Mouse (Mus musculus): Measurements from ENCODE around the gene Gm49383. TPM values are rescaled to one million over a fixed set of nuclear protein-coding genes. Genes with fewer than 3 reads are reported as not detected.
"Not testable (repeated sequence)": the region's sequence is repeated elsewhere in the genome, so short reads cannot be mapped to it uniquely, and the experiment has no call there.

Gm49383 gene
- total RNA-seq, 4 experiments from 2014 or later = 5.1 to 8.0 (median 5.8) TPM

DNA sequence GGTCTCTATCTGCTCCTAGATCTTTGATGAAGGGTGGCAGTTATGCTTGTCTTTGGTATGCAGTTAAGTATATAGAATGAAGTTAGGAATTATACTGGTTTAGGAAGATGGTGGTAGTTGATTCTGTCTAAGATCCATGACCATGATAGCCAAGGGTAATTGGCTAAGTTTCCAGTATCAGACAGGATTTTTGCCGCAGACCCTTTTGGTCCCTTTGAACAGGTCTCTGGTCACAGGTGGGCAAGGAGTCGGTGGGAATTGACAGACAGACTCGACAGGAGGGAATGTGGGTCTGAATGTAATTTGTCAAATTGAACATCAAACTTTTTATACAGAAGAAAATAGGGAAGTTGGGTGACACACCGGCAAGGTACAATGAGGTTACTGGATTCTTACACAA lies 33.3 kb downstream of the Gm49383 start:
- DNase-seq = not testable (repeated sequence)

DNA sequence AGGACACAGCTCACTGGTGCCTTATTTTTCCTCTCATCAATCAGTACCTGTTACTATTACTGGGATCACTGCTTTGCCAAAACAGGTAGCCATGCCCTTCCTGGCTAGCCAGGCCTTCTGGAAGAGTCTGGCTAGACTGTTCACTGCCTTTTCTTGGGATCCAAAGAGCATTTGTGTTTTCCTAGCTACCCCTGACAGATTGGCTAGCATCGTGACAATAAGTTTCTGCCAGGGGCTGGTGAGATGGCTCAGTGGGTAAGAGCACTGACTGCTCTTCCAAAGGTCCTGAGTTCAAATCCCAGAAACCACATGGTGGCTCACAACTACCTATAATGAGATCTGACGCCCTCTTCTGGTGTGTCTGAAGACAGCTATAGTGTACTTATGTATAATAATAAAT lies 36.2 kb downstream of the Gm49383 start:
- DNase-seq = not testable (repeated sequence)

DNA sequence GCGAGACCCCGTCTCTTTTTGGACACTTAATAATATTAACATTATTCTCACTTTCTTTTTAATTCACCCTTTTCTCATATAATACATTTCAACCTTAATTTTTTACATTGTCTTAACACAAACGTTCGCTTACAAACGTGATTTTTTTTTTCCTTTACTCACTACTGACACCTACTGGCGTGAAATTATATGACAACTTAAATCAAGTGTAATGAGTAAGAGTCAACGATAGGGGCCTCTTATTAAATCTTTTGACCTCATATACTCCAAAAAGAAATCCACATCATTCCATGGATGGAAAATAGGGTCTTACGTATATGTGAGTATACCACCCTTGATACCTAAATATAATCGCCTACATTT lies 37.3 kb downstream of the Gm49383 start:
- DNase-seq = no peak

DNA sequence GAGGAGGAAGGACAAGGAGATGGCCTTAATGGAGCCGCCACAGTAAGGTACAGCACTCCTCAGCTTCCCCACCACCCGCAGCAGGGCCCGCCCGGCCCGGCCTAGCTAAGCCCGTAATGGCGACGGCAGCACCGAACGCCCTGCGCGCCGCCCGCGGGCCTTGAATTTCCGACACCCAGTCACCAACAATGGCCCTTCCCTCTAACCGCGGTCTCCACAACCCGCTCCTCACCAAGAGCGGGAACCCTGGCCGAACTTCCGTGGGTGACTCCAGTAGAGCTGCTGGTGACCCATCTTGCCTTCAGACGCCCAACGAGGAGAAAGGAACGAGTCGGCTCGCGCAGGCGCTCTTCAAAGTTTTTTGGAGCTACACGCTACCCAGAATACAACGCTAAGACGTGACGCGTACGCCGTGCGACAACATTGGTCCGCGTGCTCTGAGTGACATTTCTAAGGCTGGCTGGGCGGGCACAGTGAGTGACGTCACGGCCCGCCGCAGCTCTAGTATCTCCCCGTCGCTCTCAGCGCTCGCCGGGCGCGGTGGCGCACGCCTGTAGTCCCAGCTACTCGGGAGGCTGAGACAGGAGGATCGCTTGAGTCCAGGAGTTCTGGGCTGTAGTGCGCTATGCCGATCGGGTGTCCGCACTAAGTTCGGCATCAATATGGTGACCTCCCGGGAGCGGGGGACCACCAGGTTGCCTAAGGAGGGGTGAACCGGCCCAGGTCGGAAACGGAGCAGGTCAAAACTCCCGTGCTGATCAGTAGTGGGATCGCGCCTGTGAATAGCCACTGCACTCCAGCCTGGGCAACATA lies 37.9 kb downstream of the Gm49383 start, which contains the start of gene Rps29:
Gene Rps29 (minus strand): TSS at position 422 of the 813 bp plus-strand sequence.
- DNase-seq = peak; percentile 98

DNA sequence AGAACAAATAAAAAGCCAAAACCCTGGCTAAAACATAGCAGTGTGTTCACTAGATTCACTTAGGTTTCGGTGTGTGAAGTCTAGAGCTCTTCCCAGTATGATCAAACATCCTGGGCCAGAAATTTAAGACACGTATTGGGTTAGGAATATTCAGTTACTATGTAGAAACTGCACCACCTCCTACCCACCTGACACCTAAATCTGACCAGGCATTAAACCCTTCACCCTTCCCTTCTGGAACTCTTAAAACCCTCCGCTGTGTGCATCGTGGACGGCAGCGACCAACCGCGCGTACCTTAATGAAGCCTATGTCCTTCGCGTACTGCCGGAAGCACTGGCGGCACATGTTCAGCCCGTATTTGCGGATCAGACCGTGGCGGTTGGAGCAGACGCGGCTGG lies 38.5 kb downstream of the Gm49383 start:
- DNase-seq = no peak

DNA sequence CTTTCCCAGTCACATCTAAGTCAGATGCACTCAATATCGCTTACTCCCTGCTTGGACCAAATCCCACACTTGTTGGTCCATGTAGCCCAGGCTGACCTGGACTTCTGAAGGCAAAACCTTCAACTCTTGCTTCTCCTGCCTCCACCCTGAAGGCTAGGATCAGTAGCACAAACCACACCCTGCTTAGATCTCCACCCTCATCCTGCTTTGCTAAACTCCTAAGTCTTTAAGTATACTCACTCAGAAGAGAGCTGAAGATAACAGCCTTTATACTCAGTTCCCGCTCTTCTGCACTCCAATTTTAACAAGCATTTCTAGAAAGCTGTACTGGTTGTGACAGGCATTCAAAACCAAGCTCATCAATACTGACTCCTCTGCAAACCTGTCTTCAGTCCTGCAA lies 39.8 kb downstream of the Gm49383 start:
- no peak for DNase-seq

DNA sequence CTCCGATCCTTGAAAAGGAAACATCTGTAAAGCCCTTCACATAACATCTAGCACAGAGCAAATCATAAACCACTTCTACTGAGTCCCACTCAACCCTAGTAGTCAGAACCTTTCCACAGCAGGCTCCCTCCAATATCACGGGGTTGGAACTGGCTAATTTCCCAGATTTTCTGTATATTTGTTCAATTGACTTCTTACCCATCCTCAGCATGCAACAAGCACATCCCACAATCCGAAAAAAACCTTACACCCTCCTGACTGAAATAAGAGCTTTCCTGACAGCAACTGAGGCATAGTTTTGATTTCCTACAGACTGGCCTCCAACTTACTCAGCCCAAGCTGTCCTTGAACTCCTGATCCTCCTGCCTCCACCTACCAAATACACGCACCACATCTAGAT lies 40.5 kb downstream of the Gm49383 start:
- no peak for DNase-seq

DNA sequence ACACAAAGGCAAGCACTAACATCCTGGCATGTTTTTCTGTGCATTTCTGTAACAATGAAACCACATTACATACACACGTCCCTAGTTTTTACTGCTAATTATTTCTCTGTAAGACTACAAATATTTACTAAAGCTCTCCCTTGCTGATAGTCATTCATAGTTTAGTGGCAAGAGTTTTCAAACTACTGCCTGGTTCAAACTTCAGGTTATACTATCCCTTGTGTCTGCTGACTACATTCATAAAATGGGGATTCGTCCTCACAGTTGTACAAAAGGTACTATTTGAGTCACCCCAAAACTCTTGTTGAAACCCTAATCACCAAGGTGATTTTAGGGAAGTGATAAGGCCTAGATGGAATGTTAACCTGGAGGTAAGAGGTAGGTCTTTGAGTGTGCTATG lies 41.0 kb downstream of the Gm49383 start:
- no peak for DNase-seq

DNA sequence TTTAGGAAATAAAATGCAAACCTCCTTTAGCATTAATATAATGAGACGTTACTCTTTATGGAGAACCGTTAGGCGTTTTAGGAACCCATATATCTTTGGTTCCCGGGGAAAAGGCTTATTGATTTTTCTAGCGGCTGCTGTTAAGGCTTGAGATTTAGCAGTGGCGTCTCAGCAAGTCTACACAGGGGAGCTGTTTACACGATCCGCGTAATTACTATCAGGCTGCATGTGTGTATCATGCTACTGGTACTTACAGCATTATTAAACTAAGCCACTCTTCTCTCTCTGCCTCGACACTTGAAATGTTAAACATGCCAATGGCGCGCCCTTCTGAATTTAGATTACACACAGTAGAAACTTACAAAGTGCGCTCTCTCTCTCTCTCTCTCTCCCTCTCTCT lies 46.9 kb downstream of the Gm49383 start:
- DNase-seq = no peak

DNA sequence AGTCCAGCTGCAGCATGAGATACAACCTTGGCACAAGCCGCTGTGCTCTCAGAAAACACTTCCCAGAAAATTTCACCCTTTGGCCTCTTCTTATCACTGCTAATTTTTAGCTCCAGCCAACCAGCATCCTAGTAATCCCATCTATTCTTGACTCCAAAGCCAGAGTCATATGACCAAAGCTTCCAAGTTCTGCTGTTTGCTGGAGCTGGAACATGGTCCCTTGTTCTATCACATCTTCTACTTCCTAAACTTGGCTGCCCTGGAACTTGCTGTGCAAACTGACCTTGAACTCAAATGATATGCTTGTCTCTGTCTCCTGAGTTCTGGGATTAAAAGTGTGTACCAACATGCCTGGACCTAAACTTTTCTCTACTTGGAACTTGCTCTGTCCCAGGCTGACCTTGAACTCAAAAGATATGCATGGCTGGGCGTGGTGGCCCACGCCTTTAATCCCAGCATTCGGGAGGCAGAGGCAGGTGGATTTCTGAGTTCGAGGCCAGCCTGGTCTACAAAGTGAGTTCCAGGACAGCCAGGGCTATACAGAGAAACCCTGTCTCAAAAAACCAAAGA lies 49.7 kb downstream of the Gm49383 start:
- no peak for DNase-seq

DNA sequence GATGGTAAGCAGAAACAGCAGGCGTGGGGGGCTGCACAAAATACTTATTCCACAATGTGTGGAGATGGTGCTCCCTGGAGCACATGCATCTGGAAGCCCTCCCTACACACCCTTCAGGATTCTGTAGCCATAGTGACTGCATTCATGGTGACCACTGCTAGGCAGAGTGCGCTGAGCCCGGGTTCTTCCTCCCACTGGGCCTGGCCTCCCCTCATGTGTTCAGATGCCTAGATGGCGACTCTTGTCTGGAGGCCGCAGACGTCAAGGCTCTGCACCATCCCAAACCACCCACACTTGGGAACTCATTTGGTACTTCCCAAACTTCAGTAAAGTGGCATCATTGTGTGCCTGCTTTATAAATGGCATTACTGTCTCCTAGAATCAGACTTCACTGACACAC lies 53.4 kb downstream of the Gm49383 start:
- no peak for DNase-seq

DNA sequence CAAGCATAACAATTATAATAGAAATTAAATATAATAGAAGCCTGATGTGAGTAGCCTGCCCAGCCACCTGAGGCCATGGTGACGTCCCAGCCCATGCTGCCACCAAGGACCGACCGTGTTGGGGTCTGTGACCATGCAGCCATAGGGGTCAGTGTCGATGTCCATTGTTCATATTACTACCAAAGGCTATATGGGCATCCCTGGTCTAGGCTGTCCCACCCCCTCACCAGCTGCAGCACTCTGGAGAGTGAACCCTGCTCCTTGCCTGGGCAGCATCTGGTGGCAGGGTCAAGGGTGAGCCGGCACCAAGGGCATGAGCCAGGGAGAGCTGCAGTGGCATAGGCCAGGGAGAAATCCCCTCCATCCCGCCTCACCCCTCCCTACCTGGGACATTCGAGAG lies 57.1 kb downstream of the Gm49383 start:
- no peak for DNase-seq

DNA sequence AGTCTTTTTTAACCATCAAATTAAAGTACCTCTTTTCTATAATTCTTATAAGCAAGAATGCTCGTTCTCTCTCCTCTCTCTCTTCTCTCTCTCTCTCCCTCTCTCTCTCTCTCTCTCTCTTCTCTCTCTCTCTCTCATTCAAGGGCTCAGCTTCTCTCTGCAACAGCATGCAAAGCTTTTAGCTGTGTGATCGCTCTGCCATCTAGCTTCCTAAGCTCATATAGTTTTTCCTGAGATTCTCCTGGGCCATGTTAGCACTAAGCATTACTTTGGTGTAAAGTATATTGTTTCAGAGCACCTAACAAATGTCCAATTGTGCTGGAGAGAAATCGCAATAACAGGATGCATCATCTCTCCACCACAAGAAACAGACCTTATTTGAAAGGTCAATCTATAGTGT lies 57.7 kb downstream of the Gm49383 start:
- DNase-seq = no peak

Small RNA genes lying within 50 kb of the gene (microRNA-seq; reads per million reads assigned to microRNA genes)
- gene Gm47287 (0 reads per million in 2 experiments), gene Gm47295 (0.70 to 1.5 reads per million in 2 experiments)

Other genes starting within 250 kb of the Gm49383 start
- gene Rps29, start 37.9 kb downstream of the Gm49383 start, total RNA-seq (2022) = 1,000 to 10,000 TPM; 1,288 to 1,496 (median 1,367) TPM
- not detected for gene Lrr1, start 28.3 kb downstream of the Gm49383 start, total RNA-seq (2022)
- gene Rpl36al, start 13.0 kb downstream of the Gm49383 start, total RNA-seq (2022) = 100 to 1,000 TPM; 457 to 680 (median 548) TPM
- gene Mgat2, start 12.9 kb downstream of the Gm49383 start, total RNA-seq (2022) = 10 to 100 TPM; 59.8 to 89.4 (median 61.3) TPM
- 1 to 10 TPM in 3 of 4 experiments, under 1 TPM in 1; 0.94 to 2.2 (median 1.5) TPM for gene Dnaaf2, start 1.3 kb upstream of the Gm49383 start, total RNA-seq (2022)
- gene Gm49384, start 7.2 kb upstream of the Gm49383 start, total RNA-seq (2022) = 1 to 10 TPM; 3.6 to 7.2 (median 5.3) TPM
- 1 to 10 TPM; 1.9 to 2.6 (median 2.4) TPM for gene Pole2, start 31.1 kb upstream of the Gm49383 start, total RNA-seq (2022)
- 10 to 100 TPM in 1 of 4 experiments, 1 to 10 TPM in 3; 5.8 to 10.7 (median 8.9) TPM for gene Klhdc1, start 44.1 kb upstream of the Gm49383 start, total RNA-seq (2022)
- gene Klhdc2, start 99.6 kb upstream of the Gm49383 start, total RNA-seq (2022) = 10 to 100 TPM; 65.7 to 67.2 (median 67.0) TPM
- 10 to 100 TPM; 41.6 to 80.5 (median 55.2) TPM for gene Nemf, start 160.1 kb upstream of the Gm49383 start, total RNA-seq (2022)
- gene Arf6, start 175.0 kb upstream of the Gm49383 start, total RNA-seq (2022) = 100 to 1,000 TPM; 108 to 148 (median 117) TPM
- under 1 TPM in 2 of 4 experiments, not detected in 2; 0.73 to 0.86 TPM for gene Gm9887, start 175.4 kb upstream of the Gm49383 start, total RNA-seq (2022)

All from adrenal gland, adult 8-10 months (tissue).